Mouse (Mus musculus) right cerebral cortex, adult 18-20 months (tissue): ENCODE data around the gene Asic4.

Source experiments
- DNase-seq: peaks from one replicate; pipeline ENCODE4 v3.0.0; 2022; ENCODE audit warnings: mixed read lengths

Asic4 gene

GRCm38 (mm10) chr1:75450314-75451005 lies at the start of gene Asic4:
Gene Asic4, plus strand, starts transcription at chr1:75450436.
- DNase-seq = no peak

GRCm38 (mm10) chr1:75400493-75401115 lies 49.6 kb upstream of the Asic4 start:
- DNase-seq = no peak

GRCm38 (mm10) chr1:75405547-75405946 lies 44.7 kb upstream of the Asic4 start:
- DNase-seq = no peak

- DNase-seq = no peak
Observed at GRCm38 (mm10) chr1:75406173-75406572, 44.1 kb upstream of the Asic4 start.

GRCm38 (mm10) chr1:75407056-75407455 lies 43.2 kb upstream of the Asic4 start:
- DNase-seq = no peak

- no peak for DNase-seq
Observed at GRCm38 (mm10) chr1:75408210-75408609, 42.0 kb upstream of the Asic4 start.

GRCm38 (mm10) chr1:75409950-75410349 lies 40.3 kb upstream of the Asic4 start:
- DNase-seq = no peak

GRCm38 (mm10) chr1:75412196-75412595 lies 38.0 kb upstream of the Asic4 start:
- DNase-seq = no peak

- DNase-seq = peak; percentile 59
Observed at GRCm38 (mm10) chr1:75413749-75414148, 36.5 kb upstream of the Asic4 start.

- no peak for DNase-seq
Observed at GRCm38 (mm10) chr1:75421794-75422193, 28.4 kb upstream of the Asic4 start.

- DNase-seq = no peak
Observed at GRCm38 (mm10) chr1:75422216-75422822, 27.9 kb upstream of the Asic4 start.

GRCm38 (mm10) chr1:75422823-75423471 lies 27.3 kb upstream of the Asic4 start:
- no peak for DNase-seq

- DNase-seq = no peak
Observed at GRCm38 (mm10) chr1:75423780-75424390, 26.4 kb upstream of the Asic4 start.

GRCm38 (mm10) chr1:75425796-75426471 lies 24.3 kb upstream of the Asic4 start:
- peak; percentile 43 for DNase-seq

GRCm38 (mm10) chr1:75435475-75436328 lies 14.5 kb upstream of the Asic4 start, which contains the start of gene Gmppa:
Gene Gmppa, plus strand, starts transcription at chr1:75435930.
- peak; percentile 89 for DNase-seq

- DNase-seq = no peak
Observed at GRCm38 (mm10) chr1:75438782-75439181, 11.5 kb upstream of the Asic4 start.

- DNase-seq = no peak
Observed at GRCm38 (mm10) chr1:75440661-75441060, 9.6 kb upstream of the Asic4 start.

GRCm38 (mm10) chr1:75441471-75441996 lies 8.7 kb upstream of the Asic4 start:
- DNase-seq = no peak

GRCm38 (mm10) chr1:75442171-75442570 lies 8.1 kb upstream of the Asic4 start:
- no peak for DNase-seq

GRCm38 (mm10) chr1:75442811-75443210 lies 7.4 kb upstream of the Asic4 start:
- DNase-seq = no peak
